Mouse (Mus musculus): ENCODE data around the gene Mapre3.

DNA sequence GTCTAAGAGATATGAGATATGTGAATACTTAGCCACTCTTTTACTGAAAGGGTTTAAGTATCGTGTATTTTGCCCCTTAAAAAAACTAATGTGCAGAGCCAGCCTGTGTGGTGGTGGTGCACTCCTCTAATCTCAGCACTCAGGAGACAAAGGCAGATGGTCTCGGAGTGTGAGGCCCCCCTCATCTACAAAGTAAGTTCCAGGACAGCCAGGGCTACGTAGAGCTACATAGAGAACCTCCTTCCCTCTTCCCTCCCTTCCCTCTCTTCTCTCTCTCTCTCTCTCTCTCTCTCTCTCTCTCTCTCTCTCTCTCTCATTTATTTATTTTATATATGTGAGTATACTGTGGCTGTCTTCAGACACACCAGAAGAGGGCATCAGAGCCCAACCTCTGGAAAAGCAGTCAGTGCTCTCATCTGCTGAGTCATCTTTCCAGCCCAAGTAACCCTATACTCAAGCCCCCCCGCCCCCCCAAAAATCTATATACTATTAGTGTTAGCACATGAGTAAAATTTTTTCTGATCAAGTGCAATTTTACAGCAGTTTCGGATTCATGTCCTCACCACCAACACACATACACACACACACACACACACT is 65.0 kb downstream of the Mapre3 start:
- no peak for TF ChIP-seq CTCF (IDR thresholded peaks at IDR 0.05; ENCODE audit: insufficient read depth, low read length)
- TF ChIP-seq POLR2A (IDR thresholded peaks at IDR 0.05; ENCODE audit: borderline replicate concordance, extremely low read depth, low read depth, low read length), result no peak
